Mouse (Mus musculus) heart, adult 2 months (tissue): ENCODE measurements around the gene Abhd2.
A peak's percentile ranks its signal among the peaks of the same experiment; 100 is the strongest.

Experiments
- CTCF ChIP-seq: fragments of 200-600 bp; IDR thresholded peaks from 2 replicates; pipeline ENCODE4 v1.8.1; 2022; ENCODE audit warnings: antibody characterized with exemption, mild to moderate bottlenecking, moderate library complexity
- POLR2A ChIP-seq: fragments of 200-500 bp; IDR thresholded peaks from 2 replicates; pipeline ENCODE4 v1.6.1; 2011; ENCODE audit warnings: mild to moderate bottlenecking, low read depth, low read length, control low read depth; ENCODE audit not compliant: insufficient read depth

DNA sequence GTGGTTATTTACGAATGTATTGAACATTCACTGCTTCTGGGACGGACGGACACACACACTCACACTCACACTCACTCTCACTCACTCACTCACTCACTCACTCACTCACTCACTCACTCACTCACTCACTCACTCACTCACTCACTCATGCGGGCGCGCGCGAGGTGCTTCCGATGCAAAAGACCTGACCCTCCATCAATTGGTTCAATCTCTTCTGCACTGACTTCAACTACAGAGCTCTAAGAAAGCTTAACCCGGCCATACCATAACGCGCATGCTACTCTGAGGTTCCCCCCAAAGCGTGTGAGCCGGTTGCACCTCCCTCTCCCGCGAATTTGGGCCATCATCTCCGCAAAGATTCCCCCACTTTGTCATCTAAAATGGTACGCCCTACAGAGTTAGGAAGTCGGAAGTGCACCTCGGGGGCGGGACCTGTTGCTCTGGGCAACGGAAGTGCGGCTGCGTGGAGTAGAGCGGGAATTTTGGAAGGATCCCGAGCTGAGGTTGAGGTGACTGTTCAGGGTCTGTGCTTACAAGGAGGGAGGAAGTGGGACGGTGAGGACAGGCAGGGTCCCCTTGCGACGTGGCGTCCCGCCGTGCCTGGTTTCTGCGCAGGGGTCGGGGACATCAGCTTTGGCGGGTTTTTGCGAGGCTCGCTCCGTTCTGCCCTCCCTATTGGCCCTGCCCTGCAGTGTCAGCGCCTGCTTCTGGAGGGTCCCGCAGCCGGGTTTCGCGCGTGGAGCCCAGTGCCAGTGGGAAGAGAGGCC is 119.1 kb downstream of the Abhd2 start, which contains the start of gene Fanci:
- TF ChIP-seq CTCF (0 out of 2 replicates have a peak, but pooled peaks have one; percentile 7), POLR2A (peak; percentile 58)
